Mouse (Mus musculus) hematopoietic stem cell, adult 5-6 weeks (primary cell): Measurements from ENCODE around the gene Mtpn. TPM values are rescaled to one million over a fixed set of nuclear protein-coding genes. Genes with fewer than 3 reads are reported as not detected.
A peak's percentile ranks its signal among the peaks of the same experiment; 100 is the strongest.

Experiments used
- ATAC-seq, 2 experiments: fragments of 125-278 bp in 1 of 2; replicated peaks in 1 of 2; 2 replicates each; pipeline ENCODE4 v1.8.0; 2016 to 2017; ENCODE audit warnings: inconsistent platforms in 2 of 2, mild to moderate bottlenecking in 2 of 2, moderate number of reproducible peaks in 2 of 2, low read depth in 1 of 2, moderate TSS enrichment in 1 of 2; ENCODE audit not compliant: low FRiP score in 2 of 2, poor library complexity in 2 of 2, severe bottlenecking in 2 of 2, insufficient read depth in 1 of 2, low TSS enrichment in 1 of 2
- total RNA-seq: library from RNA; stranded (forward); fragments of 172-1452, 232-1000 nt; gene quantifications from 2 replicates; pipeline ENCODE4 v1.2.3, GENCODE M21; 2017

Mtpn gene
- total RNA-seq, 1 experiment from 2014 or later: 134 TPM

DNA sequence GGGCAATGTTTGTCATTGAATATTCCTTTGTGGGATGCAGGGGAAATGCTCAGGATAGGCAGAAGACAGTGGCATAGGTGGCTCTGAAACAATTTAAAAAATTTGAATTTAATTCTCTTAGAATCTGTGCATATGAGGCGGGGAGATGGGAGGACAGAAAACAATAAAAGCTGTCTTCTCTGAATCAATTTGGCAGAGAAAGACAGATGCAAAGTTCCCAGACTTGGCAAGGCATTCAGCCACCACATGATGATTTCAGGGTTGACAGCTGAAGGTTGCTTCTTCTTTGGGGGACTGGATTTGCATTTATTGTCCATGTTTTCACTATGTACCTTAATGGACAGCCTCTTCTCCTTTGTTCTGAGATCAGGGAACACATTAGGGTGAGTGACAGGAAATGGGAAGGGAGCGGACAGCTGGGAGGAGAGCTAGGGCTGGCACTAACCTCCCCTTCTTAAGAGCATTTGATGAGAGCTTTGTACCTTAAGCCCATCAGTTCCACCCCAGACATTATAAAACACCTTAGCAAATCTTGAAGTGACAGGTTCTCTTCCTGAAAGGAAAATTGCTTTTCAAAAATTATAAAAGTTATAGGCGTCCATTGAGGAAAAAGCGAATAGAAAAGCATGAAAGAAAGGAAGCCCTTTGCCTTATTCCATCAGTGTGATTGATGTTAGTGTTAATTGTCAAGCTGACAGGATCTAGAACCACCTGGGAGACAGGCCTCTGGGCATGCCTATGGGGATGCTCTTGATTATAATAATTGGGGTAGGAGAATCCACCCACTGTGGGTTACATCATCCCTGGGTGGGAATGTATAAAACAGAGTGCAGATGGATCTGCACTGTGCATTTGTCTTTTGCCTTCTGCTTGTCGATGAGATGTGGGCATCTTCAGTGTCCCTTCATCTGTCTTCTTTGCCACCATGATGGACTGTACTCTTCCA lies 76.0 kb downstream of the Mtpn start:
- ATAC-seq: no peak

DNA sequence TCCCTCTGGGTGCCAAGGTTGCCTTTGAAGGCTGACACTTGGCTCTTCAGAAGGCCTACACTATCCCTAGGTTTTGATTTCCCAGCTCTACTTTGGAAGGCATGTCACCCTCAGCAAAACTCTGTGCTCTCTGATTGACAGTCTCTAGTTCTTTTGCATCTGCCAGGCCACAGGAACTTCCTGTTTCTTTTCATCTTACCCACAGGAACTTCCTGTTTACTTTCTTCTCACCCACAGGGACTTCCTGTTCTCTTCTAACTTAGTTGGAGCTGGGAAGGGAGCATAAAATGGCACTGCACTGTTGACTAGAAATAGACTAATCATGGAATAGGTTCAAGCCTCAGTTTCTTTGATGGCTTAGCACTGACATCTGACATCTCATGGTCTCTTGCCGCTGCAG lies 77.2 kb downstream of the Mtpn start:
- ATAC-seq: peak; percentile 53 to 67; a peak in 3 of 4 replicates

Other genes with a start within 250 kb of the Mtpn start
- not detected in 2 replicates for gene Slc13a4, start 231.8 kb downstream of the Mtpn start, total RNA-seq
- not detected in 2 replicates for gene Fam180a, start 213.7 kb downstream of the Mtpn start, total RNA-seq